Mouse (Mus musculus): ENCODE measurements around the gene Bpi.

Bpi gene

GRCm38 (mm10) chr2:158258005-158258418, at the start of gene Bpi:
Gene Bpi, plus strand, starts transcription at chr2:158258094.
- POLR2A ChIA-PET, result no interaction called here
- CTCF ChIA-PET, result interaction anchor here in 3 of 4 experiments (0.7 to 3.2 kb wide), 5 partner anchors 27 to 90 kb away, joined by 3 to 19 read pairs (median 5); no protein-coding TSS in a partner anchor

- ChIA-PET CTCF (interaction anchor here in 3 of 4 experiments (0.6 to 3.5 kb wide), 15 partner anchors 13 to 171 kb away, joined by 3 to 38 read pairs (median 5); no protein-coding TSS in a partner anchor), POLR2A (interaction anchor here in 2 of 4 experiments (1.2 to 2.5 kb wide), 3 partner anchors 31 to 138 kb away, joined by 4 to 9 read pairs (median 6); no protein-coding TSS in a partner anchor)
Observed at GRCm38 (mm10) chr2:158209776-158210175, 48.1 kb upstream of the Bpi start.

GRCm38 (mm10) chr2:158210503-158210902, 47.4 kb upstream of the Bpi start:
- POLR2A ChIA-PET, result interaction anchor here in 3 of 4 experiments (0.6 to 2.4 kb wide), 13 partner anchors 14 to 381 kb away, joined by 3 to 10 read pairs (median 4); no protein-coding TSS in a partner anchor

GRCm38 (mm10) chr2:158210958-158211357, 46.9 kb upstream of the Bpi start:
- POLR2A ChIA-PET, result interaction anchor here (0.6 to 2.4 kb wide), 15 partner anchors 15 to 390 kb away, joined by 3 to 10 read pairs (median 4); no protein-coding TSS in a partner anchor
- CTCF ChIA-PET, result interaction anchor here (0.6 to 3.5 kb wide), 45 partner anchors 9 to 1728 kb away, joined by 3 to 27 read pairs (median 4); no protein-coding TSS in a partner anchor

More at GRCm38 (mm10) chr2:158210503-158210902, 47.4 kb upstream of the Bpi start:
- CTCF ChIA-PET, result interaction anchor here (0.6 to 3.5 kb wide), 42 partner anchors 10 to 611 kb away, joined by 3 to 27 read pairs (median 4); no protein-coding TSS in a partner anchor

GRCm38 (mm10) chr2:158211764-158212471, 46.0 kb upstream of the Bpi start:
- ChIA-PET CTCF (interaction anchor here (0.6 to 3.5 kb wide), 16 partner anchors 17 to 615 kb away, joined by 3 to 27 read pairs (median 5); no protein-coding TSS in a partner anchor), POLR2A (interaction anchor here in 2 of 4 experiments (1.3 to 2.4 kb wide), 2 partner anchors 59 to 113 kb away, joined by 4 to 10 read pairs; no protein-coding TSS in a partner anchor)

- CTCF ChIA-PET, result interaction anchor here in 2 of 4 experiments (0.5 to 1.3 kb wide), 3 partner anchors 10 to 556 kb away, joined by 3 to 10 read pairs (median 3); no protein-coding TSS in a partner anchor
Observed at GRCm38 (mm10) chr2:158215283-158216117, 42.4 kb upstream of the Bpi start.

GRCm38 (mm10) chr2:158216510-158216909, 41.4 kb upstream of the Bpi start:
- CTCF ChIA-PET, result interaction anchor here in 1 of 4 experiments (1.3 kb wide), 1 partner anchor 9 kb away, joined by 3 read pairs; no protein-coding TSS in a partner anchor
- POLR2A ChIA-PET, result no interaction called here

More at GRCm38 (mm10) chr2:158215283-158216117, 42.4 kb upstream of the Bpi start:
- POLR2A ChIA-PET, result interaction anchor here in 2 of 4 experiments (0.7 to 0.8 kb wide), 2 partner anchors 146 to 186 kb away, joined by 4 to 5 read pairs; no protein-coding TSS in a partner anchor

GRCm38 (mm10) chr2:158219562-158219961, 38.3 kb upstream of the Bpi start:
- CTCF ChIA-PET, result interaction anchor here in 1 of 4 experiments (1.3 kb wide), 1 partner anchor 9 kb away, joined by 10 read pairs; no protein-coding TSS in a partner anchor
- POLR2A ChIA-PET, result interaction anchor here in 1 of 4 experiments (0.6 to 1.2 kb wide), 2 partner anchors 11 to 54 kb away, joined by 3 read pairs; no protein-coding TSS in a partner anchor

- CTCF ChIA-PET, result no interaction called here
- POLR2A ChIA-PET, result interaction anchor here in 1 of 4 experiments (1.0 kb wide), 1 partner anchor 103 kb away, joined by 4 read pairs; no protein-coding TSS in a partner anchor
Observed at GRCm38 (mm10) chr2:158221446-158222084, 36.3 kb upstream of the Bpi start.

- CTCF ChIA-PET, result interaction anchor here (0.5 to 1.1 kb wide), 7 partner anchors 12 to 243 kb away, joined by 3 to 9 read pairs (median 4); no protein-coding TSS in a partner anchor
- POLR2A ChIA-PET, result interaction anchor here in 2 of 4 experiments (0.5 to 0.6 kb wide), 2 partner anchors 14 to 33 kb away, joined by 4 to 6 read pairs; no protein-coding TSS in a partner anchor
Observed at GRCm38 (mm10) chr2:158222664-158223063, 35.2 kb upstream of the Bpi start.

- ChIA-PET POLR2A (interaction anchor here in 1 of 4 experiments (0.5 kb wide), 1 partner anchor 15 kb away, joined by 6 read pairs; no protein-coding TSS in a partner anchor), CTCF (interaction anchor here (0.6 to 1.5 kb wide), 12 partner anchors 10 to 176 kb away, joined by 3 to 9 read pairs (median 4); no protein-coding TSS in a partner anchor)
Observed at GRCm38 (mm10) chr2:158223497-158223896, 34.4 kb upstream of the Bpi start.

GRCm38 (mm10) chr2:158225301-158225700, 32.6 kb upstream of the Bpi start:
- POLR2A ChIA-PET, result no interaction called here
- CTCF ChIA-PET, result interaction anchor here (0.6 to 1.6 kb wide), 15 partner anchors 9 to 309 kb away, joined by 3 to 12 read pairs (median 4); no protein-coding TSS in a partner anchor

GRCm38 (mm10) chr2:158228670-158229502, 29.0 kb upstream of the Bpi start, which contains the start of gene D630003M21Rik:
Gene D630003M21Rik, minus strand, starts transcription at chr2:158229222.
- ChIA-PET POLR2A (interaction anchor here in 2 of 4 experiments (0.5 to 0.8 kb wide), 5 partner anchors 99 to 489 kb away, joined by 3 to 6 read pairs (median 3); no protein-coding TSS in a partner anchor), CTCF (interaction anchor here in 2 of 4 experiments (0.5 to 1.9 kb wide), 8 partner anchors 10 to 762 kb away, joined by 3 to 10 read pairs (median 4); no protein-coding TSS in a partner anchor)

- ChIA-PET POLR2A (interaction anchor here in 2 of 4 experiments (0.6 to 0.8 kb wide), 3 partner anchors 100 to 490 kb away, joined by 3 to 6 read pairs (median 3); no protein-coding TSS in a partner anchor), CTCF (interaction anchor here in 2 of 4 experiments (0.5 to 1.9 kb wide), 4 partner anchors 34 to 761 kb away, joined by 3 to 6 read pairs (median 4); no protein-coding TSS in a partner anchor)
Observed at GRCm38 (mm10) chr2:158229503-158229892, 28.4 kb upstream of the Bpi start.

- POLR2A ChIA-PET, result interaction anchor here in 1 of 4 experiments (1.0 kb wide), 1 partner anchor 10 kb away, joined by 3 read pairs; no protein-coding TSS in a partner anchor
- CTCF ChIA-PET, result interaction anchor here in 1 of 4 experiments (0.7 kb wide), 1 partner anchor 158 kb away, joined by 3 read pairs; no protein-coding TSS in a partner anchor
Observed at GRCm38 (mm10) chr2:158230617-158231016, 27.3 kb upstream of the Bpi start.

- CTCF ChIA-PET, result interaction anchor here in 1 of 4 experiments (0.7 kb wide), 1 partner anchor 159 kb away, joined by 3 read pairs; no protein-coding TSS in a partner anchor
- POLR2A ChIA-PET, result interaction anchor here in 1 of 4 experiments (1.0 kb wide), 1 partner anchor 11 kb away, joined by 3 read pairs; no protein-coding TSS in a partner anchor
Observed at GRCm38 (mm10) chr2:158231071-158231470, 26.8 kb upstream of the Bpi start.

All from embryonic stem cell, embryonic (primary cell).